Mouse (Mus musculus): ENCODE data around the gene Efcc1.
"Not testable (repeated sequence)": the region's sequence is repeated elsewhere in the genome, so short reads cannot be mapped to it uniquely, and the experiment has no call there.

Efcc1 gene

GRCm38 (mm10) chr6:87744632-87745031, 14.0 kb downstream of the Efcc1 start:
- DNase-seq: no peak

- DNase-seq: no peak
Observed at GRCm38 (mm10) chr6:87745301-87745700, 14.6 kb downstream of the Efcc1 start.

GRCm38 (mm10) chr6:87746059-87746458, 15.4 kb downstream of the Efcc1 start:
- DNase-seq: no peak

- no peak for DNase-seq
Observed at GRCm38 (mm10) chr6:87746849-87747248, 16.2 kb downstream of the Efcc1 start.

- no peak for DNase-seq
Observed at GRCm38 (mm10) chr6:87748078-87748477, 17.4 kb downstream of the Efcc1 start.

- DNase-seq: peak; percentile 22
Observed at GRCm38 (mm10) chr6:87748531-87748930, 17.9 kb downstream of the Efcc1 start.

GRCm38 (mm10) chr6:87750184-87750910, 19.7 kb downstream of the Efcc1 start:
- no peak for DNase-seq

- DNase-seq: no peak
Observed at GRCm38 (mm10) chr6:87751574-87751973, 20.9 kb downstream of the Efcc1 start.

GRCm38 (mm10) chr6:87755196-87755595, 24.5 kb downstream of the Efcc1 start:
- no peak for DNase-seq

- DNase-seq: no peak
Observed at GRCm38 (mm10) chr6:87756896-87757295, 26.2 kb downstream of the Efcc1 start.

GRCm38 (mm10) chr6:87759404-87759803, 28.7 kb downstream of the Efcc1 start:
- DNase-seq: no peak

GRCm38 (mm10) chr6:87759850-87760249, 29.2 kb downstream of the Efcc1 start:
- DNase-seq: no peak

- DNase-seq: no peak
Observed at GRCm38 (mm10) chr6:87762161-87762560, 31.5 kb downstream of the Efcc1 start.

GRCm38 (mm10) chr6:87763376-87764280, 33.0 kb downstream of the Efcc1 start:
- peak; percentile 59 for DNase-seq

- DNase-seq: not testable (repeated sequence)
Observed at GRCm38 (mm10) chr6:87764296-87764695, 33.6 kb downstream of the Efcc1 start.

GRCm38 (mm10) chr6:87770626-87771025, 40.0 kb downstream of the Efcc1 start:
- peak; percentile 10 for DNase-seq

- DNase-seq: no peak
Observed at GRCm38 (mm10) chr6:87774466-87774865, 43.8 kb downstream of the Efcc1 start.

GRCm38 (mm10) chr6:87774909-87775308, 44.2 kb downstream of the Efcc1 start:
- DNase-seq: no peak

- no peak for DNase-seq
Observed at GRCm38 (mm10) chr6:87775588-87776245, 45.0 kb downstream of the Efcc1 start.

GRCm38 (mm10) chr6:87776663-87777062, 46.0 kb downstream of the Efcc1 start:
- no peak for DNase-seq

- DNase-seq: no peak
Observed at GRCm38 (mm10) chr6:87777842-87778241, 47.2 kb downstream of the Efcc1 start, which contains the start of gene Gp9. Gene Gp9 (plus strand): TSS chr6:87778072.

GRCm38 (mm10) chr6:87778294-87779173, 47.9 kb downstream of the Efcc1 start:
- no peak for DNase-seq

Data from retina, postnatal 1 day (tissue).